Mouse (Mus musculus): Measurements from ENCODE around the gene Gsx1.

GRCm38 (mm10) chr5:147207852-147208251, 19.4 kb downstream of the Gsx1 start:
- TF ChIP-seq GATA1 (IDR thresholded peaks at IDR 0.05; ENCODE audit: borderline replicate concordance, low read length) (no peak), FLI1 (IDR thresholded peaks at IDR 0.05; ENCODE audit: low read length) (no peak)

Data from megakaryocyte, embryonic 14.5 days (primary cell).